Mouse (Mus musculus): ENCODE results near the gene Mtrf1l. TPM values are rescaled to one million over a fixed set of nuclear protein-coding genes. Genes with fewer than 3 reads are reported as not detected.

Mtrf1l gene
- 11.6 and 12.2 TPM in 2 replicates for polyA plus RNA-seq (2014; fragmentation: Nextera tagmentation; extraction: Ambion mirVana)

DNA sequence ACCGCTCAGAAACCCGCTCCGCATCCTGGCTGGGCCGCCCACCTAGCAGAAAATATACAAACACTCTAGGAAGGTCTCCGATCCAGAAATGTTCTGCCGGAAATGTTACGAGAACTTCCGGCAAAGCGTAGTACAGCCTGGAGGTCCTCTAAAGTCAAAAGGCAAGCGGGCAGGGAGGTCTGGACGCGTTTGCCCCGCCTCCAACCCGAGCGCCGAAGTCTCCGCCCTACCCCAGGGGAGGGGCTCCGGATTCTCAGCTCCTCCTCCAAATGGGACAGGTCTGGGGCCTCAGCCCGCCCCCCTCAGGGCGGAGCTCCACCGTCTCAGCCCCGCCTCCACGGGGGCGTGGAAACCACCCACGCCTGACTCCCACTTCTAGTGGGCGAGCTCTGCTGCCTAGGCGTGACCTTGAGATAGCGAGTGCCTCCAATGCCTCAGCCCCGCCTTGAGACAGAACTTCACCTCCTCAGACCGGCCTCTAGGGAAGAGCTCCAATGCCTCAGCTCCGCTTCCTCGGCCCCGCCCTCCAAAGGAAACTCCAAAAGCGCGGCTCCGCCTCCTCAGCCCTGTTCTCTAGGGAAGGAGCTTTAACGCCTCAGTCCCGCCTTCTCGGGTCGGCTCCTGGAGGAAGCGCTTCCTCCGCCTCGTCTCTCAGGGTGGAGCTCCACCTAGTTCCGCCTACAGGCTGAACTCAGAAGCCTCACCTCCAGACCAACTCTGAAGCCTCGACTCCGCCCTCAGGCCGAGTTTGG lies at the start of gene Mtrf1l:
Gene Mtrf1l, minus strand, starts transcription at position 171 of the 752 bp plus-strand sequence.
- ATAC-seq (ENCODE audit: low FRiP score) (peak; percentile 98), DNase-seq (ENCODE audit: low spot score) (peak; percentile 96)
- no peaks in the 10 kb centered on the region for H3K9me3 ChIP-seq (ENCODE audit: control insufficient read depth, low read length)
- peak within 1 kb of the TSS; percentile 77 for H3K4me2 ChIP-seq (replicated peaks)
- WGBS = 1% methylated on average over 47 of the region's 47 CpGs
- no peaks in the 10 kb centered on the region for H3K27me3 ChIP-seq (ENCODE audit: control insufficient read depth, insufficient read depth, low read length)
- peak within 1 kb of the TSS; percentile 97 for H3K4me3 ChIP-seq (replicated peaks; ENCODE audit: low read length)
- H3K27ac ChIP-seq = peak within 1 kb of the TSS; percentile 87
- H3K36me3 ChIP-seq (replicated peaks; ENCODE audit: control insufficient read depth, insufficient read depth) = peaks cover 11% of the 10 kb centered on the region
- peak within 1 kb of the TSS; percentile 92 for H3K9ac ChIP-seq
- H3K4me1 ChIP-seq (replicated peaks; ENCODE audit: control insufficient read depth, insufficient read depth, low read length) = peaks cover 8% of the 10 kb centered on the region

GRCm38 (mm10) chr10:5871081-5871480 lies 47.4 kb upstream of the Mtrf1l start:
- peaks cover 9% of the 10 kb centered on the region for H3K4me1 ChIP-seq (replicated peaks; ENCODE audit: control insufficient read depth, insufficient read depth, low read length)
- no peak overlapping the region for H3K4me3 ChIP-seq (replicated peaks; ENCODE audit: low read length)
- H3K4me2 ChIP-seq (replicated peaks) = no peak overlapping the region
- H3K27ac ChIP-seq = no peak overlapping the region
- H3K27me3 ChIP-seq (ENCODE audit: control insufficient read depth, insufficient read depth, low read length) = no peaks in the 10 kb centered on the region
- no peaks in the 10 kb centered on the region for H3K9me3 ChIP-seq (ENCODE audit: control insufficient read depth, low read length)
- DNase-seq (ENCODE audit: low spot score) (no peak), ATAC-seq (ENCODE audit: low FRiP score) (no peak)
- H3K9ac ChIP-seq = no peak overlapping the region
- 42% methylated on average over 4 of the region's 4 CpGs for WGBS
- H3K36me3 ChIP-seq (replicated peaks; ENCODE audit: control insufficient read depth, insufficient read depth) = no peaks in the 10 kb centered on the region

DNA sequence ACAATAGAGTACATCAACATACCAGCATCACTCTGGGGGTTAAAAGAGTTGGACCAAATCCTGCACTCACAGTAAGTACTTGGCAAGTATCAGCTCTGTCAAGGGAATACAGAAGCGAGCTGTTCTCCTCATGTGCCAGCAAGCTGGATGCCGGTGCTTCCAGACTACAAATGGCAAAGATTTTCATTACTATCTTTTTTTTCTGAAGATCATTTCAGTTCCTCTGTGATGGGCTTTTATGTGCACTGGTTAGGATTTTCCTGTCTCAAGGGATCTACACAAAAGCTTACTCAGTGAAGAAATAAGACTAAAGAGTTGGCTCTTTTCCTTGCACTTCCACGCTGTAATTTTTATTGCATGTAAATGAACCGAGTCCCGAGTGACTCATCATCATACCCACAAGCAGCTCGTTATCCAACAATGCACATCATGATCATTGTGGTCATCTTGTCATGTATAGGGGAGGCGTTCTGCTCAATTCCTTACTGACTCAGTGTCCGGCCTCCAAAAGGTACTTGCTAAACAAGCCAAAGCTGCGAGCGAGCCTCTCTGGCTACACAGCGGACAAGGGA lies 44.4 kb upstream of the Mtrf1l start:
- WGBS = 59% methylated on average over 11 of the region's 11 CpGs
- Histone ChIP-seq H3K4me2 (replicated peaks) (no peak overlapping the region), H3K4me1 (replicated peaks; ENCODE audit: control insufficient read depth, insufficient read depth, low read length) (peaks cover 9% of the 10 kb centered on the region), H3K9me3 (ENCODE audit: control insufficient read depth, low read length) (no peaks in the 10 kb centered on the region), H3K36me3 (replicated peaks; ENCODE audit: control insufficient read depth, insufficient read depth) (no peaks in the 10 kb centered on the region), H3K9ac (no peak overlapping the region), H3K4me3 (replicated peaks; ENCODE audit: low read length) (no peak overlapping the region), H3K27me3 (ENCODE audit: control insufficient read depth, insufficient read depth, low read length) (no peaks in the 10 kb centered on the region), H3K27ac (no peak overlapping the region)
- ATAC-seq (ENCODE audit: low FRiP score) (peak; percentile 55), DNase-seq (ENCODE audit: low spot score) (peak; percentile 47)

DNA sequence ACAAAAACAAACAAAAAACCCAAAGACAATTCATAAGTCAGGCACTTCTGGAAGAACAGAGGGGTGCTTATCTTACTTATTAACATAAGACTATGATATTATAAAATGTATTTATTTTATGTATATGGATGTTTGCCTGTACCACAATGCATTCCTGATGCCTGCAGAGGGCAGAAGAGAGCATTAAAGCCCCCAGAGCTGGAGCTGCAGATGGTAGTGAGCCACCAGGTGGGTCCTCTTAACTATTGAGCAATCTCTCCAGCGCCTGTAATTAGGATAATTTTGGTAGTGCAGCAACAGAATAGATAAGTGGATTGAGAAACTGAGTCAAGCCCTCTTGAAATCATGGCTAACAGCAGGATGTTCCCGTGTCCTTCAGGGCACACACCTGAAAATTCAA lies 42.3 kb upstream of the Mtrf1l start:
- Histone ChIP-seq H3K36me3 (replicated peaks; ENCODE audit: control insufficient read depth, insufficient read depth) (peaks cover 17% of the 10 kb centered on the region), H3K4me2 (replicated peaks) (no peak overlapping the region), H3K9me3 (ENCODE audit: control insufficient read depth, low read length) (no peaks in the 10 kb centered on the region), H3K27ac (no peak overlapping the region), H3K27me3 (ENCODE audit: control insufficient read depth, insufficient read depth, low read length) (no peaks in the 10 kb centered on the region), H3K4me1 (replicated peaks; ENCODE audit: control insufficient read depth, insufficient read depth, low read length) (peaks cover 9% of the 10 kb centered on the region), H3K4me3 (replicated peaks; ENCODE audit: low read length) (no peak overlapping the region), H3K9ac (no peak overlapping the region)
- DNase-seq (ENCODE audit: low spot score) (no peak), ATAC-seq (ENCODE audit: low FRiP score) (no peak)
- WGBS = 69% methylated on average over 2 of the region's 2 CpGs

GRCm38 (mm10) chr10:5862669-5863068 lies 39.0 kb upstream of the Mtrf1l start:
- ATAC-seq (ENCODE audit: low FRiP score) = no peak
- Histone ChIP-seq H3K4me2 (replicated peaks) (no peak overlapping the region), H3K4me3 (replicated peaks; ENCODE audit: low read length) (no peak overlapping the region), H3K27ac (no peak overlapping the region), H3K27me3 (ENCODE audit: control insufficient read depth, insufficient read depth, low read length) (no peaks in the 10 kb centered on the region), H3K36me3 (replicated peaks; ENCODE audit: control insufficient read depth, insufficient read depth) (peaks cover 27% of the 10 kb centered on the region), H3K9ac (no peak overlapping the region), H3K4me1 (replicated peaks; ENCODE audit: control insufficient read depth, insufficient read depth, low read length) (peaks cover under 1% of the 10 kb centered on the region; the same call in 1 of the 2 replicates), H3K9me3 (ENCODE audit: control insufficient read depth, low read length) (no peaks in the 10 kb centered on the region)
- DNase-seq (ENCODE audit: low spot score) = no peak
- 97% methylated on average over 3 of the region's 3 CpGs for WGBS

DNA sequence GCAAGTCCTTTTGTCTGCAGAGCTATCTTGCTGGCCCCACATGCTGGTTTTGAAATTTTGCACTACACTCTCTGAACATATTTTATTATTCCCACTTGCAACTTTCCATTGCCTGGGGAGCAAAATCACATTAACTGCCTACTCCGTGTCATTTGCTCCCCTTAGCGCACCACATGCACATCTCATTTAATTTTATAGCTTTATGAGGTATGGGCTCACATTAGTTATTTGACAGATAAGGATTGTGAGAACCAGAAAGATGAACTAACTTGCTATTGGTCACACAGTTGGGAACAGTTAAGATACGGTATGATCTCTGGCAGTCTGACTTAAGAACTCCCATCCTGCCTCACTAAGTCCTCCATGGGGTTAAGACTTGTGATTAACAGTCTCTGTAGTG lies 37.1 kb upstream of the Mtrf1l start:
- Histone ChIP-seq H3K27me3 (ENCODE audit: control insufficient read depth, insufficient read depth, low read length) (no peaks in the 10 kb centered on the region), H3K9me3 (ENCODE audit: control insufficient read depth, low read length) (no peaks in the 10 kb centered on the region), H3K4me1 (replicated peaks; ENCODE audit: control insufficient read depth, insufficient read depth, low read length) (no peaks in the 10 kb centered on the region), H3K27ac (no peak overlapping the region), H3K4me3 (replicated peaks; ENCODE audit: low read length) (no peak overlapping the region), H3K9ac (no peak overlapping the region), H3K4me2 (replicated peaks) (no peak overlapping the region), H3K36me3 (replicated peaks; ENCODE audit: control insufficient read depth, insufficient read depth) (peaks cover 27% of the 10 kb centered on the region)
- DNase-seq (ENCODE audit: low spot score) (no peak), ATAC-seq (ENCODE audit: low FRiP score) (0 out of 2 replicates have a peak, but pooled peaks have one; percentile 18)
- WGBS = 77% methylated on average over 3 of the region's 3 CpGs

- DNase-seq (ENCODE audit: low spot score) = no peak
- 79% methylated on average over 4 of the region's 4 CpGs for WGBS
- H3K27ac ChIP-seq = no peak overlapping the region
- no peak overlapping the region for H3K4me3 ChIP-seq (replicated peaks; ENCODE audit: low read length)
- no peaks in the 10 kb centered on the region for H3K4me1 ChIP-seq (replicated peaks; ENCODE audit: control insufficient read depth, insufficient read depth, low read length)
- H3K9me3 ChIP-seq (ENCODE audit: control insufficient read depth, low read length) = no peaks in the 10 kb centered on the region
- no peak for ATAC-seq (ENCODE audit: low FRiP score)
- no peak overlapping the region for H3K9ac ChIP-seq
- H3K4me2 ChIP-seq (replicated peaks) = no peak overlapping the region
- no peaks in the 10 kb centered on the region for H3K27me3 ChIP-seq (ENCODE audit: control insufficient read depth, insufficient read depth, low read length)
- peaks cover 27% of the 10 kb centered on the region for H3K36me3 ChIP-seq (replicated peaks; ENCODE audit: control insufficient read depth, insufficient read depth)
Observed at GRCm38 (mm10) chr10:5859729-5860128, 36.0 kb upstream of the Mtrf1l start.

- H3K9me3 ChIP-seq (ENCODE audit: control insufficient read depth, low read length) = no peaks in the 10 kb centered on the region
- H3K36me3 ChIP-seq (replicated peaks; ENCODE audit: control insufficient read depth, insufficient read depth) = peaks cover 27% of the 10 kb centered on the region
- ATAC-seq (ENCODE audit: low FRiP score) (no peak), DNase-seq (ENCODE audit: low spot score) (no peak)
- H3K9ac ChIP-seq = no peak overlapping the region
- H3K4me3 ChIP-seq (replicated peaks; ENCODE audit: low read length) = no peak overlapping the region
- no peaks in the 10 kb centered on the region for H3K4me1 ChIP-seq (replicated peaks; ENCODE audit: control insufficient read depth, insufficient read depth, low read length)
- no peak overlapping the region for H3K4me2 ChIP-seq (replicated peaks)
- no peak overlapping the region for H3K27ac ChIP-seq
- 65% methylated on average over 10 of the region's 10 CpGs for WGBS
- H3K27me3 ChIP-seq (ENCODE audit: control insufficient read depth, insufficient read depth, low read length) = no peaks in the 10 kb centered on the region
Observed at GRCm38 (mm10) chr10:5857996-5858549, 34.4 kb upstream of the Mtrf1l start.

GRCm38 (mm10) chr10:5853290-5853868 lies 29.7 kb upstream of the Mtrf1l start:
- Histone ChIP-seq H3K9me3 (ENCODE audit: control insufficient read depth, low read length) (no peaks in the 10 kb centered on the region), H3K27ac (no peak overlapping the region), H3K36me3 (replicated peaks; ENCODE audit: control insufficient read depth, insufficient read depth) (peaks cover 7% of the 10 kb centered on the region), H3K4me1 (replicated peaks; ENCODE audit: control insufficient read depth, insufficient read depth, low read length) (no peaks in the 10 kb centered on the region), H3K9ac (no peak overlapping the region), H3K4me3 (replicated peaks; ENCODE audit: low read length) (no peak overlapping the region), H3K27me3 (ENCODE audit: control insufficient read depth, insufficient read depth, low read length) (no peaks in the 10 kb centered on the region), H3K4me2 (replicated peaks) (no peak overlapping the region)
- no peak for DNase-seq (ENCODE audit: low spot score)
- WGBS = 89% methylated on average over 8 of the region's 8 CpGs
- ATAC-seq (ENCODE audit: low FRiP score) = no peak

Data from hindbrain, embryonic 14.5 days (tissue).